Mouse (Mus musculus) MEL (cell line): ENCODE results near the gene Plxnc1.

Source experiments
- CTCF ChIP-seq, 3 experiments: IDR thresholded peaks in 2 of 3; conservative IDR thresholded peaks in 1 of 3; 2 replicates each; pipeline ENCODE4 v1.5.1; 2011 to 2012; ENCODE audit warnings: low read length in 3 of 3, low read depth in 2 of 3, mild to moderate bottlenecking in 2 of 3, improper control_type of control experiment in 1 of 3, inconsistent platforms in 1 of 3, mixed read lengths in 1 of 3, moderate library complexity in 1 of 3; ENCODE audit not compliant: control insufficient read depth in 1 of 3, insufficient read depth in 1 of 3, poor library complexity in 1 of 3, severe bottlenecking in 1 of 3
- EP300 ChIP-seq, 2 experiments: IDR thresholded peaks; 2 replicates each; pipeline ENCODE4 v1.6.1; 2011; ENCODE audit warnings: improper control_type of control experiment in 2 of 2, low read length in 2 of 2, low read depth in 1 of 2, mild to moderate bottlenecking in 1 of 2
- GABPA ChIP-seq: IDR thresholded peaks from 2 replicates; pipeline ENCODE4 v1.6.1; 2012; ENCODE audit warnings: low read depth, mild to moderate bottlenecking, inconsistent platforms, low read length, improper control_type of control experiment, moderate library complexity
- HCFC1 ChIP-seq: IDR thresholded peaks from 2 replicates; pipeline ENCODE4 v1.6.1; 2012; ENCODE audit warnings: low read depth, mild to moderate bottlenecking, inconsistent platforms, low read length, improper control_type of control experiment, moderate library complexity
- MAZ ChIP-seq: IDR thresholded peaks from 2 replicates; pipeline ENCODE4 v1.6.1; 2012; ENCODE audit warnings: low read depth, mild to moderate bottlenecking, inconsistent platforms, low read length, improper control_type of control experiment
- NRF1 ChIP-seq: IDR thresholded peaks from 2 replicates; pipeline ENCODE4 v1.6.1; 2014; ENCODE audit warnings: low read depth, mild to moderate bottlenecking, inconsistent platforms, low read length, improper control_type of control experiment, moderate library complexity; ENCODE audit not compliant: poor library complexity, insufficient read depth, severe bottlenecking
- POLR2A ChIP-seq, 2 experiments: IDR thresholded peaks; 2 replicates each; pipeline ENCODE4 v1.6.1; 2011 to 2012; ENCODE audit warnings: low read length in 2 of 2, mild to moderate bottlenecking in 2 of 2, control low read depth in 1 of 2, improper control_type of control experiment in 1 of 2, low read depth in 1 of 2, moderate library complexity in 1 of 2; ENCODE audit not compliant: control insufficient read depth in 1 of 2, insufficient read depth in 1 of 2, poor library complexity in 1 of 2
- TAL1 ChIP-seq: IDR thresholded peaks from 2 replicates; pipeline ENCODE4 v1.6.1; 2012; ENCODE audit warnings: mild to moderate bottlenecking, inconsistent platforms, low read length, moderate library complexity, mixed read lengths
- UBTF ChIP-seq: IDR thresholded peaks from 2 replicates; pipeline ENCODE4 v1.6.1; 2012; ENCODE audit warnings: low read depth, mild to moderate bottlenecking, inconsistent platforms, low read length, improper control_type of control experiment, moderate library complexity, borderline replicate concordance; ENCODE audit not compliant: insufficient read depth
- ZNF384 ChIP-seq: IDR thresholded peaks from 2 replicates; pipeline ENCODE4 v1.6.1; 2012; ENCODE audit warnings: low read depth, mild to moderate bottlenecking, inconsistent platforms, low read length, improper control_type of control experiment

DNA sequence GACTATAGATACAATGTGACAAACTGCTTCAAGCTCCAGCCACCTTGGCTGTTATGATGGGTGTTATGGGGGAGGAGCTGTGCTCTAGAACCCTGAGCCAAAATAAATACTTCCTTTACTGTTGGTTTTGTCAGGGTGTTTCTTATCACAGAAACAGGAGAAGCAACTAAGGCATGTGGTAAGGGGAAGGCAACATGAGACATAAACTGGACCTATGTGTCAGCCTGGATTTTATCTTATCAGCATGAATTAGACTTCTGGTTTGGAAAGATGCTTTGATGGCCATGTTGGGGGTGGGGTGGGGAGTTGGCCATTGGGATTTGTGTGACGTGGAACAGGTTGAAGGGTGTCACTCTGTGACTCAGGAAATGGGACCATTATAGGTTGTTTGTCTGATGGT is 40.5 kb upstream of the Plxnc1 start:
- TF ChIP-seq UBTF (no peak), CTCF (IDR thresholded peaks at IDR 0.05 in 2 of 3, conservative IDR thresholded peaks at IDR 0.05 in 1 of 3; ENCODE audit: control insufficient read depth in 1 of 3, insufficient read depth in 1 of 3, low read depth in 2 of 3, low read length in 3 of 3, poor library complexity in 1 of 3, severe bottlenecking in 1 of 3) (no peak), GABPA (no peak), EP300 (IDR thresholded peaks at IDR 0.05; ENCODE audit: low read depth in 1 of 2, low read length in 2 of 2) (peak in 1 of 2 experiments; percentile 71; a peak in 2 of 4 replicates), POLR2A (IDR thresholded peaks at IDR 0.05; ENCODE audit: control insufficient read depth in 1 of 2, insufficient read depth in 1 of 2, low read depth in 1 of 2, low read length in 2 of 2, poor library complexity in 1 of 2) (no peak), NRF1 (no peak), ZNF384 (no peak), MAZ (no peak), HCFC1 (no peak), TAL1 (no peak; the same call in 1 of the 2 replicates)
